Mouse (Mus musculus): ENCODE measurements around the gene Hagh.

Gene Hagh

GRCm38 (mm10) chr17:24900014-24900413 is 60.1 kb downstream of the Hagh start:
- DNase-seq (ENCODE audit: extremely low spot score, low read depth, low spot score): no peak

- no peak for DNase-seq (ENCODE audit: extremely low spot score, low read depth, low spot score)
Observed at GRCm38 (mm10) chr17:24902124-24902523, 62.2 kb downstream of the Hagh start.

- DNase-seq (ENCODE audit: extremely low spot score, low read depth, low spot score): no peak
Observed at GRCm38 (mm10) chr17:24902671-24903474, 62.9 kb downstream of the Hagh start.

- no peak for DNase-seq (ENCODE audit: extremely low spot score, low read depth, low spot score)
Observed at GRCm38 (mm10) chr17:24903767-24904166, 63.8 kb downstream of the Hagh start.

GRCm38 (mm10) chr17:24907591-24907990 is 67.6 kb downstream of the Hagh start:
- no peak for DNase-seq (ENCODE audit: extremely low spot score, low read depth, low spot score)

- no peak for DNase-seq (ENCODE audit: extremely low spot score, low read depth, low spot score)
Observed at GRCm38 (mm10) chr17:24913984-24914383, 74.0 kb downstream of the Hagh start.

Data from hindlimb bud, embryonic 11.5 days (tissue).